Mouse (Mus musculus) embryo, embryonic 10 days (tissue): ENCODE measurements around the gene Kcne4.
A peak's percentile ranks its signal among the peaks of the same experiment; 100 is the strongest.
"Not testable (repeated sequence)": the region's sequence is repeated elsewhere in the genome, so short reads cannot be mapped to it uniquely, and the experiment has no call there.

Experiments
- DNase-seq: peaks from one replicate; pipeline ENCODE4 v3.0.0-alpha.2; 2015; ENCODE audit warnings: low spot score

Gene Kcne4

GRCm38 (mm10) chr1:78816639-78817038 lies at the start of gene Kcne4:
TSS of gene Kcne4 (plus strand) at chr1:78816758.
- DNase-seq: no peak

DNA sequence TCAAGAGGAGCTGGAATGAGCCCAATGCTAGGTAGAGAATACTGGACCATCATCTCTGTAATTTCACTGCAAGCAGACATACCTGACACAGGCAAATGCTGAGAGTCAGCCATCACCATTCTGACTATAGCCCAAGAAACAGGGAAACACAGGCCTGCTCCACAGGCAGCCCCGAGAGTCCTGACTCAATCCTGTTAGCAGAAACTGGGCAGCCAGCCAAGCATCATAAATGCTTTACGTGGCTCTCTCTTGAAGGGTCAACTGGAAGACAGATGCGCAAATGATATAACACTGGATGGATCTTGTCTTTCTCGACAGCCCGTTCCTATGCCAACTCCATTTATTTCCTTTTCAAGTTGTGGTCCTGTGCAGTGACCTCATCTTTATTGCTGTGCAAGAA lies 34.7 kb upstream of the Kcne4 start:
- DNase-seq: no peak

DNA sequence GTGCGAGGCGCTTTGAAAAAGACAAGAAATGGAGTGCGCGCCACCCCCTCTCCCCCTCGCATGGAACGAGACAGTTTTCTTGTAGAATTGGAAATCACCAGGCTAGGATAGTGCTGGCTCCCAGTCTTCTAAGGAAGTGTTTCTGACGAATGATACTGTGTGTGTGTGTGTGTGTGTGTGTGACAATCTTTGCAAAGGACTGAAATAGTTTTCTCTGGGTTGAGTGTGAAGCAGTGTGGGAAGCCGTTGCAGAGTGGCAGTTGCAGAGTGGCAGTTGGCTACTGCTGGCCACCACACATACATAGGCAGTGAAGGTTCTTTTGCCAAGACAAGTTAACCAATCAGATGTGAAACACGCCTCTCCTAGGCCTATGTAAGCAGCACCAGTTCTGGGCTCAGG lies 31.6 kb upstream of the Kcne4 start:
- not testable (repeated sequence) for DNase-seq

DNA sequence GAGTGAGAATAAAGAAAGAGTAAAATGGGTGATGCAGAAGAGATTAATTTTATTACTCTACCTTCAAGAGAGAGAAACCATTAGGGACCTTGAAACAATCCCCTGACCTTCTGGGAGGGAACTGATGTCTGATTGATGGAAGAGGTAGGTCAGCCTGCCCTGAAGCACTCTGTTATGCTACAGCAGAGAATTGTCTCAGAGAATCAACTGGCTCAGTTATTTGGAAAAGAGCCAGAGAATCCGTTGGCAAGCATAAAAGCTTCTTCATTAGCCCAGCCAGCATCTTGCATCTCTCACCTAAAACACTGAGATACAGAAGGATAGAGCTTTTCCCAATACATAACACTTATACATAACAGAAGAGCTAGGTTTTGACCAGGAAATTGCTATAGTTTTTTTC lies 26.8 kb upstream of the Kcne4 start:
- no peak for DNase-seq

GRCm38 (mm10) chr1:78807428-78807827 lies 9.1 kb upstream of the Kcne4 start:
- DNase-seq: peak; percentile 1

DNA sequence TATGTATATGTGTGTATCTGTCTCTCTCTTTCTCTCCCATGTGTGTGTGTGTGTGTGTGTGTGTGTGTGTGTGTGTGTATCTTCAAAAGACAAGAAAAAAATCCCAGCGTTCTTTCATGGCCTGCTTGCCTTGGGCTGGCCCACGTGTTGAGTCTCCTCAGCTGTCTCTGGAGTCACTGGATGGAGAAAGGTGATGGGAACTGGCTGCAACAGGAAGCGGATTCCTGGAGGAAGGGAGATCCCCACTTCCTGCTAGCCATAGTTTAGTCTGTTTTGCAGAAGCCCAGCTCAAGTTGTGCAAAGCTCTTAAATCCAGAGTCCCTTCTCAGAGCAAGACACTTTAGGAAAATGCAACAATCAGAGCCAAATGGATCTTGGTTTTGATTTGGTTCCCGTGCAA lies 6.7 kb upstream of the Kcne4 start:
- no peak for DNase-seq

DNA sequence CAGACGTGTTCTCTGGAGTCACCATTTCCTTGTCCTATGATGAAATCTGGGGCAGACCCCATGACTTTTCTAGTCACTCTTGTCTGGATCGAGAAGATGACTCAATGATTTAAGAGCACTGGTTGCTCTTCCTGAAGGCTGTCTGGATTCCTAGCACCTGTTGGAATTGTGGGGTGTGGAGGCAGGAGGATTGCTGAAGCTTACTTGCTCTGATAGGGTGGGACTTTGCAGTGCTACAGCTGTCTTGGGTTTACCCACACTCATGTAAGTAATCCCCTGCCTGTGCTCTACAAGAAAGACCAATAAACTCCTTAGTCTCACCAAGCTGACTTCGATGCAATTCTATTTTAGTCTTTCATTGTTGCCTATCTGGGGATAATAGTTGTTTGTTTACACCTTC lies 5.7 kb upstream of the Kcne4 start:
- DNase-seq: no peak

GRCm38 (mm10) chr1:78811975-78812490 lies 4.5 kb upstream of the Kcne4 start:
- DNase-seq: peak; percentile 3

DNA sequence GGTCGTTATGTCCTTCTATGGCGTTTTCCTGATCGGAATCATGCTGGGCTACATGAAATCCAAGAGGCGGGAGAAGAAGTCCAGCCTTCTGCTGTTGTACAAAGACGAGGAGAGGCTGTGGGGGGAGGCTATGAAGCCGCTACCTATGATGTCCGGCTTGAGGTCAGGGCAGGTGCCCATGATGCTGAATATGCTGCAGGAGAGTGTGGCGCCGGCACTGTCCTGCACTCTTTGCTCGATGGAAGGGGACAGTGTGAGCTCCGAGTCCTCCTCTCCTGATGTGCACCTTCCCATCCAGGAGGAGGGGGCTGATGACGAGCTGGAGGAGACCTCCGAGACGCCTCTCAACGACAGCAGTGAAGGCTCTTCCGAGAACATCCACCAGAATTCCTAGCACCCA lies 1.2 kb downstream of the Kcne4 start:
- no peak for DNase-seq

- DNase-seq: no peak
These were observed 2.3 kb downstream of the Kcne4 start for GRCm38 (mm10) chr1:78818630-78819526.

DNA sequence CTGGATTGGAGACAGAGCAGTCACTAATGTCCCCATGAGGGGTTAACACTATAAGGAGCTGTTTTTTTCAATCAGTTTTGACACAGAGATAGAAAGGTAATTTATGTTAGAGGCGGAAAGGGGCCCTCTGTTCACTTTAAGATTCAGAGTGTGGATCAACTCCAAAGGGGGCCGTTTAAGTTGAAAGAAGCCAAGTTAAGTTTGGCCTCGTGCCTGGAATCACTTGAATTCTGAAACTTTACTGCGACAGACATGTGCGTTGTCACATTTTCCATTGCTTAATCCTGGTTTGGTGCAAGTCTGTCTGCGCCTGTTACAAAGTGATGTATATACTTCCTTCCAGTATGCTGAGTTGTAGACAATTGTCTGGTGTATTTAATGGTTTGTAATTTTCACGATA lies 3.0 kb downstream of the Kcne4 start:
- DNase-seq: no peak

GRCm38 (mm10) chr1:78820176-78820575 lies 3.6 kb downstream of the Kcne4 start:
- no peak for DNase-seq

GRCm38 (mm10) chr1:78821111-78821510 lies 4.6 kb downstream of the Kcne4 start:
- no peak for DNase-seq

DNA sequence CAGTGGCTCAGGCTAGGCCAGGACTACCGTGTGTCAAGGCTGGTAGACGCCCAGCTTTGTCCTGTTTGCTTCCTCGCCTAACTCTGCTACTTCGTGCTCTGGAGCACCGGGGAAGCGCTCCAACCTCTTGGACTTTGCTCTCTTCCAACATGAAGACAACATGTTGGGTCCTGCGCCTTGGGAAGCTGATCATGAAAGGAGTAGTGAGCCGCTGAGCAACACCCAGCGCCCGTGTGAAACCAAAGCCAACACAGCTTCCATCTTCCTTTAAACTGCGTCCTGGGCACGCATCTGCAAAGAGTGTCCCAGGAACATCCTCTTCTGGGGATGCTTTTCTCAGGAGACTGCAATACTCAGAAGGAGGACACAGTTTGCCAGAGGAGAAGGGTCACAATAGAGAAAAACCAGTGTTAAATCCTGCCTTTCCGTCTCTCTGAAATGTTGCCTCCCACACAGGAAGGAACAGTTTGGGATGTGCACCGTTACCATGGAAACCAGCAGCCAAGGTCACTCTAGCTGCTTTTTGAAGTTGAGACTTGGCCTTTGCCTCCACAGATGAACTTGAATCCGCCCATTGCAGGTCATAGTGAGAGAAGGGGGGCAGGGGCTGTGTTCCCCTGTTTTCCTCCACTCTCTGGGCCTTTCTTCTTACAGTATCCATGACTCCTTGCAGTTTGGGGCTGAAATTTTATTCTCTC lies 5.3 kb downstream of the Kcne4 start:
- DNase-seq: peak; percentile 56

GRCm38 (mm10) chr1:78825246-78825645 lies 8.7 kb downstream of the Kcne4 start:
- DNase-seq: no peak

- no peak for DNase-seq
These were observed 21.9 kb downstream of the Kcne4 start for GRCm38 (mm10) chr1:78838468-78838867.

DNA sequence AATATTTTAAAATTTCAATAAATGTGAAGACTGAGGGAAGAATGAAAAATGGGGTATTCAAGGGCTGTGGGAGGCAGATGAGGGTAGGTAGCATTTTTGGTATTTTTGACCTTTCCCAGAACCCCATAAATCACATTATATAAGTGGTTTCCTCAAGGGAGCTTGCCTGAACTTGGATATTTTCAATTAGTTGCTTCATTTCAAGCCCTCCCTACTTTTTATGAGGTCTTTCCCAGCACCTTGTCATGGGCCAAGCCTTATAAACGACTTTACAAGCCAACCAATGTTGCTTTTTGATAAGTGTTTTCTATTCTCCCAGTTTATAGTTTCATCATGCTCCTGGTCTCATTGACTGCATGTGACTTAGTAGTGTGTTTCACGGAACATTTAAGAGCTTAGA lies 24.2 kb downstream of the Kcne4 start:
- no peak for DNase-seq

DNA sequence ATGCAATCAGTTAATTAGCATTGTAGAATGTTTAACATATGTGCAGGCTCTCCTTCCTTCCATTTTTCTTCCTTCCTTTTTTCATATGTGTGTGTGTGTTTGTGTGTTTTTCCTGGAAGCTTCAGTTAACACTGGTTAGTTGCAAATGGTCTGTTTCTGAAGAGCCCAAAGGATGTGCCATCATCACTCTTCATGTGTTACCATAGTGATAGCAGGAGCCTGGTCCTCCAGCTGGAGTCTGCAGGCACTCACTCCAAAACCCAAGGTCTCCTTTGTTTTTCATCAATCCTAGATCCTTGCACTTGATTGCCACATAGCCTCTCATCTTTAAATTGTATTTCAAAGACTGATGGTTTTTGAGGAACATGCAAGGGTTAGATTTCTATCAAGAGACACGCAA lies 29.1 kb downstream of the Kcne4 start:
- no peak for DNase-seq

DNA sequence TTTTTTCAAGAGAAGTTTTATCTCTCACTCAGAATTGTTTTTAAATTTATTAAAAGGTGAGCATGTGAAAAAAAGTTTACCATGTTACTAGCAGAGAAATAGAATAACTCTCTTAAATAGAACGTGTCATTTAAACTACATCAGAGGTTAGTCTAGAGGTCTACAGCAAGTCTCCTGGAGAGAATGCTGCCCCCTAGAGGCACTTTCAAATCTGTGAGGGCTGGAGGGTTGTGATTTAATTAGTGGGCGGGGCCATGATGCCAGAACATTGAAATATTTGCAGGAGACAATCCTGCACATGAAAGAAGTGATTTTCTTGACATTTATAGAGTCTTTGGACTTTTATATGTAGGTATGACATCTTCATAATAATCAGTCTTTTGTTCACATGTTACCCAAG lies 29.9 kb downstream of the Kcne4 start:
- peak; percentile 29 for DNase-seq

DNA sequence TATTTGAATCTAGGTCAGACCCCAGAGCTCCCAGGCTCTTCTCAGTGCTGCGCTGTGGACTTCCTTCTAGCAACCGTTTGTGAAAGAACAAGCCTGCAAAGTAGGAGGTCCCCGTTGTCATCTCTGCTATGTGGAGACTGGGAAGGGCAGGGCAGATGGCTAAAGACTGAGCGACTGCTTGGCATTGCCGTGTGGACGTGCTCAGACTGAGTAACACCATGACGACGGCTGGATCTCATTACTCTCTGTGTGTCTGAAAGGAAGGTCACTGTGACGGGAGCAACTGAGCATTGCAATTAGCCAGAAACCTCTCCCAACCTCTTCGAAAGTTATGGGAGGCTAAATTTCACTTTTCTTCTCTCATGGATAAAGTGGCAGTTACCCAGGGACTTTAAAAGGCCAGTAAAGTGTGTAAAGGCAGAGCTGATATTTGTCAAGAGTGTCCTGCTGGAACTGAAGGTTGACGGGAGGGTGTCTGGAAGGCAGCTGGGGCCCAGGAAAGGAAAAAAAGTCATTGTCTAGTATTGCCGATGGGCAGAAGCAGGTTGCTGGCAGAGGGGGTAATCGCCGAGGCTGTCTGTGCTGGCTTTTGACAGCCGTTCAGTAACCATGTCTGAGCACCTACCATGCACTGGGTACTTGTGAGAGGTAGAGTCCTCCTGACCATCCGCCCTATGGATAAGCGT lies 36.0 kb downstream of the Kcne4 start:
- peak; percentile 73 for DNase-seq

- no peak for DNase-seq
These were observed 36.5 kb downstream of the Kcne4 start for GRCm38 (mm10) chr1:78853094-78853445.

GRCm38 (mm10) chr1:78854306-78854705 lies 37.7 kb downstream of the Kcne4 start:
- DNase-seq: no peak

- no peak for DNase-seq
These were observed 43.0 kb downstream of the Kcne4 start for GRCm38 (mm10) chr1:78859573-78859972.
